Mouse (Mus musculus) embryonic facial prominence, embryonic 15.5 days (tissue): ENCODE measurements at regions not wholly inside any gene's neighbourhood (a gene's known extent, or its start where the extent isn't known, plus 50 kb on each side); places are given as distances from the start of the nearest gene placed in this dataset.

Source experiments
- ATAC-seq: fragments of 200-750 bp; cut with Nextera tagmentation; 2 replicates; pipeline ENCODE4 v1.8.0; 2017; ENCODE audit warnings: low read depth, moderate TSS enrichment; ENCODE audit not compliant: insufficient number of reproducible peaks, low FRiP score, low TSS enrichment
- H3K27ac ChIP-seq: fragments of 300-500 bp; sonication (generic); replicated peaks from 2 replicates; pipeline ENCODE4 v1.5.1; 2015; ENCODE audit warnings: mild to moderate bottlenecking, inconsistent platforms
- H3K27me3 ChIP-seq: fragments of 300-500 bp; sonication (generic); 2 replicates; pipeline ENCODE4 v1.6.1; 2015; ENCODE audit warnings: inconsistent platforms
- H3K36me3 ChIP-seq: fragments of 300-500 bp; sonication (generic); 2 replicates; pipeline ENCODE4 v1.6.1; 2015; ENCODE audit warnings: mild to moderate bottlenecking, inconsistent platforms
- H3K4me1 ChIP-seq: fragments of 300-500 bp; sonication (generic); 2 replicates; pipeline ENCODE4 v1.6.1; 2015; ENCODE audit warnings: inconsistent platforms
- H3K4me2 ChIP-seq: fragments of 300-500 bp; sonication (generic); replicated peaks from 2 replicates; pipeline ENCODE4 v1.6.1; 2015; ENCODE audit warnings: mild to moderate bottlenecking, inconsistent platforms
- H3K4me3 ChIP-seq: fragments of 300-500 bp; sonication (generic); replicated peaks from 2 replicates; pipeline ENCODE4 v1.5.1; 2015; ENCODE audit warnings: mild to moderate bottlenecking, inconsistent platforms
- H3K9ac ChIP-seq: fragments of 300-500 bp; sonication (generic); 2 replicates; pipeline ENCODE4 v1.6.1; 2015; ENCODE audit warnings: inconsistent platforms
- H3K9me3 ChIP-seq: fragments of 300-500 bp; sonication (generic); replicated peaks from 2 replicates; pipeline ENCODE4 v1.6.1; 2016; ENCODE audit warnings: inconsistent platforms
- WGBS: fragments of 180-500 bp; shearing (Covaris S2); methylation state at CpG from one replicate; pipeline ENCODE4 v1.1.7; 2015; 5-methylcytosine and 5-hydroxymethylcytosine counted together

GRCm38 (mm10) chr2:106623680-106624079 is 69.4 kb upstream of the Mpped2 start:
- ATAC-seq: no peak

GRCm38 (mm10) chr2:106631986-106632385 is 61.1 kb upstream of the Mpped2 start:
- Histone ChIP-seq H3K36me3 (no peaks in the 10 kb centered on the region), H3K27ac (no peak overlapping the region), H3K4me3 (no peak overlapping the region), H3K9me3 (no peaks in the 10 kb centered on the region), H3K27me3 (no peaks in the 10 kb centered on the region), H3K4me2 (no peak overlapping the region), H3K9ac (no peak overlapping the region), H3K4me1 (no peaks in the 10 kb centered on the region)
- 75% methylated on average over 8 of the region's 8 CpGs for WGBS
- ATAC-seq: no peak

More at GRCm38 (mm10) chr2:106623680-106624079, 69.4 kb upstream of the Mpped2 start:
- H3K36me3 ChIP-seq: no peaks in the 10 kb centered on the region
- H3K9ac ChIP-seq: no peak overlapping the region
- H3K4me1 ChIP-seq: no peaks in the 10 kb centered on the region
- H3K4me2 ChIP-seq: no peak overlapping the region
- WGBS: 90% methylated on average over 2 of the region's 2 CpGs
- H3K9me3 ChIP-seq: no peaks in the 10 kb centered on the region
- no peaks in the 10 kb centered on the region for H3K27me3 ChIP-seq
- no peak overlapping the region for H3K27ac ChIP-seq
- H3K4me3 ChIP-seq: no peak overlapping the region
